Mouse (Mus musculus): Measurements from ENCODE around the gene Gpsm3. TPM values are rescaled to one million over a fixed set of nuclear protein-coding genes. Genes with fewer than 3 reads are reported as not detected.

The Gpsm3 gene
- polyA plus RNA-seq, 1 experiment from 2014 or later: 3.2 TPM

DNA sequence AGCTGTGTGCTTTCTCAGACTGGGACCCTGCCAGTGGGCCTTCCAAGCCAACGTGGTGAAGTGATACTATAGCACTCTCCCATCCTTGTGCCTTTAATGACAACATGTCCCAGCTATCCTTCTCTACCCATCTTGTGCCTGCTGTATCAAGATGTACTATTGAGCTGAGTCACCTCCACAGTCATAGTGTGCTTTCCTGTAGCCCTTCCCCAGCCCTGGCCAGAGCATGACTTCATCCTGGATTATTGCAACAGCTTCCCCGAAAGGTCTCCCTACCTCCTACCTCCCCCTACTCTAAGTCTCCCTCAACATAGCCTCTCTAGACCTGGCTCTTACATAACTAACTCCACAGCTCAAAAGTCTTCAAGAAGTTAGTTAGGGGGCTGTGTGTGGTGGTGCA is 46.1 kb downstream of the Gpsm3 start:
- no peak overlapping the region for H3K9ac ChIP-seq (ENCODE audit: low read depth, low read length)
- H3K9me3 ChIP-seq (ENCODE audit: control insufficient read depth, low read length): no peaks in the 10 kb centered on the region
- no peak overlapping the region for H3K27ac ChIP-seq (ENCODE audit: low read depth, low read length)
- H3K4me2 ChIP-seq (replicated peaks; ENCODE audit: low read depth, low read length): no peak overlapping the region
- no peak overlapping the region for H3K4me3 ChIP-seq (ENCODE audit: low read depth, low read length)
- ATAC-seq (ENCODE audit: low FRiP score) (no peak), DNase-seq (ENCODE audit: low spot score) (no peak)
- peaks cover 19% of the 10 kb centered on the region for H3K27me3 ChIP-seq (ENCODE audit: control insufficient read depth, insufficient read depth, low read length)
- WGBS: 79% methylated on average over 2 of the region's 2 CpGs
- H3K36me3 ChIP-seq (ENCODE audit: control insufficient read depth, insufficient read depth, low read length): no peaks in the 10 kb centered on the region
- peaks cover 8% of the 10 kb centered on the region; the same call in 1 of the 2 replicates for H3K4me1 ChIP-seq (replicated peaks; ENCODE audit: control insufficient read depth, insufficient read depth, low read length)

- 65% methylated on average over 3 of the region's 3 CpGs for WGBS
- H3K27ac ChIP-seq (ENCODE audit: low read depth, low read length): no peak overlapping the region
Measured at GRCm38 (mm10) chr17:34637459-34637858, 47.9 kb downstream of the Gpsm3 start.

GRCm38 (mm10) chr17:34639461-34640255 is 50.1 kb downstream of the Gpsm3 start:
- Histone ChIP-seq H3K27me3 (ENCODE audit: control insufficient read depth, insufficient read depth, low read length) (no peaks in the 10 kb centered on the region), H3K36me3 (ENCODE audit: control insufficient read depth, insufficient read depth, low read length) (no peaks in the 10 kb centered on the region), H3K9me3 (ENCODE audit: control insufficient read depth, low read length) (no peaks in the 10 kb centered on the region), H3K4me2 (replicated peaks; ENCODE audit: low read depth, low read length) (no peak overlapping the region), H3K27ac (ENCODE audit: low read depth, low read length) (no peak overlapping the region), H3K9ac (ENCODE audit: low read depth, low read length) (no peak overlapping the region), H3K4me3 (ENCODE audit: low read depth, low read length) (no peak overlapping the region), H3K4me1 (replicated peaks; ENCODE audit: control insufficient read depth, insufficient read depth, low read length) (no peaks in the 10 kb centered on the region)
- 82% methylated on average over 7 of the region's 7 CpGs for WGBS
- DNase-seq (ENCODE audit: low spot score) (no peak), ATAC-seq (ENCODE audit: low FRiP score) (no peak)

More at GRCm38 (mm10) chr17:34637459-34637858, 47.9 kb downstream of the Gpsm3 start:
- Histone ChIP-seq H3K4me3 (ENCODE audit: low read depth, low read length) (no peak overlapping the region), H3K27me3 (ENCODE audit: control insufficient read depth, insufficient read depth, low read length) (peaks cover 2% of the 10 kb centered on the region), H3K9me3 (ENCODE audit: control insufficient read depth, low read length) (no peaks in the 10 kb centered on the region), H3K4me1 (replicated peaks; ENCODE audit: control insufficient read depth, insufficient read depth, low read length) (no peaks in the 10 kb centered on the region), H3K9ac (ENCODE audit: low read depth, low read length) (no peak overlapping the region), H3K36me3 (ENCODE audit: control insufficient read depth, insufficient read depth, low read length) (no peaks in the 10 kb centered on the region), H3K4me2 (replicated peaks; ENCODE audit: low read depth, low read length) (no peak overlapping the region)
- no peak for DNase-seq (ENCODE audit: low spot score)
- ATAC-seq (ENCODE audit: low FRiP score): no peak

- WGBS: 14% methylated on average over 11 of the region's 11 CpGs
- Histone ChIP-seq H3K27ac (ENCODE audit: low read depth, low read length) (peak overlapping the region; percentile 70), H3K27me3 (ENCODE audit: control insufficient read depth, insufficient read depth, low read length) (no peaks in the 10 kb centered on the region), H3K4me1 (replicated peaks; ENCODE audit: control insufficient read depth, insufficient read depth, low read length) (no peaks in the 10 kb centered on the region; the same call in 1 of the 2 replicates), H3K36me3 (ENCODE audit: control insufficient read depth, insufficient read depth, low read length) (no peaks in the 10 kb centered on the region), H3K4me3 (ENCODE audit: low read depth, low read length) (no peak overlapping the region), H3K9me3 (ENCODE audit: control insufficient read depth, low read length) (no peaks in the 10 kb centered on the region), H3K9ac (ENCODE audit: low read depth, low read length) (peak overlapping the region; percentile 28; the same call in 1 of the 2 replicates), H3K4me2 (replicated peaks; ENCODE audit: low read depth, low read length) (no peak overlapping the region)
- DNase-seq (ENCODE audit: low spot score): peak; percentile 58
- peak; percentile 49; the same call in 1 of the 2 replicates for ATAC-seq (ENCODE audit: low FRiP score)
Measured at GRCm38 (mm10) chr17:34640778-34641601, 51.4 kb downstream of the Gpsm3 start.

Other genes starting within 250 kb of the Gpsm3 start
- gene Btnl2, start 235.0 kb upstream of the Gpsm3 start, polyA plus RNA-seq (2014; fragmentation: Nextera tagmentation; extraction: Ambion mirVana): 0.13 TPM in 1 of 2 replicates, not detected in the other
- 0.08 TPM in 1 of 2 replicates, not detected in the other for gene Btnl1, start 212.7 kb upstream of the Gpsm3 start, polyA plus RNA-seq (2014; fragmentation: Nextera tagmentation; extraction: Ambion mirVana)
- gene BC051142, start 191.0 kb upstream of the Gpsm3 start, polyA plus RNA-seq (2014; fragmentation: Nextera tagmentation; extraction: Ambion mirVana): 2.7 and 4.1 TPM in 2 replicates
- gene Btnl4, start 112.5 kb upstream of the Gpsm3 start, polyA plus RNA-seq (2014; fragmentation: Nextera tagmentation; extraction: Ambion mirVana): not detected in 2 replicates
- gene Btnl6, start 72.5 kb upstream of the Gpsm3 start, polyA plus RNA-seq (2014; fragmentation: Nextera tagmentation; extraction: Ambion mirVana): not detected in 2 replicates
- gene Notch4, start 25.5 kb upstream of the Gpsm3 start, polyA plus RNA-seq (2014; fragmentation: Nextera tagmentation; extraction: Ambion mirVana): 9.6 and 11.6 TPM in 2 replicates
- gene Pbx2, start 1.5 kb downstream of the Gpsm3 start, polyA plus RNA-seq (2014; fragmentation: Nextera tagmentation; extraction: Ambion mirVana): 16.6 and 17.3 TPM in 2 replicates
- gene Ager, start 8.1 kb downstream of the Gpsm3 start, polyA plus RNA-seq (2014; fragmentation: Nextera tagmentation; extraction: Ambion mirVana): 1.7 and 2.2 TPM in 2 replicates
- gene Rnf5, start 13.9 kb downstream of the Gpsm3 start, polyA plus RNA-seq (2014; fragmentation: Nextera tagmentation; extraction: Ambion mirVana): 175 and 182 TPM in 2 replicates
- 73.8 and 81.2 TPM in 2 replicates for gene Agpat1, start 14.5 kb downstream of the Gpsm3 start, polyA plus RNA-seq (2014; fragmentation: Nextera tagmentation; extraction: Ambion mirVana)
- gene Egfl8, start 26.2 kb downstream of the Gpsm3 start, polyA plus RNA-seq (2014; fragmentation: Nextera tagmentation; extraction: Ambion mirVana): 4.4 and 4.7 TPM in 2 replicates
- gene Ppt2, start 38.7 kb downstream of the Gpsm3 start, polyA plus RNA-seq (2014; fragmentation: Nextera tagmentation; extraction: Ambion mirVana): 23.6 and 26.0 TPM in 2 replicates
- 1.0 and 2.0 TPM in 2 replicates for gene Prrt1, start 39.7 kb downstream of the Gpsm3 start, polyA plus RNA-seq (2014; fragmentation: Nextera tagmentation; extraction: Ambion mirVana)
- gene Fkbpl, start 55.0 kb downstream of the Gpsm3 start, polyA plus RNA-seq (2014; fragmentation: Nextera tagmentation; extraction: Ambion mirVana): 16.4 and 17.2 TPM in 2 replicates
- gene Atf6b, start 57.3 kb downstream of the Gpsm3 start, polyA plus RNA-seq (2014; fragmentation: Nextera tagmentation; extraction: Ambion mirVana): 61.9 and 67.5 TPM in 2 replicates
- gene Tnxb, start 80.7 kb downstream of the Gpsm3 start, polyA plus RNA-seq (2014; fragmentation: Nextera tagmentation; extraction: Ambion mirVana): 0.01 and 0.09 TPM in 2 replicates
- gene C4b, start 154.1 kb downstream of the Gpsm3 start, polyA plus RNA-seq (2014; fragmentation: Nextera tagmentation; extraction: Ambion mirVana): not detected in 2 replicates
- not detected in 2 replicates for gene Cyp21a1, start 214.8 kb downstream of the Gpsm3 start, polyA plus RNA-seq (2014; fragmentation: Nextera tagmentation; extraction: Ambion mirVana)
- 21.7 and 22.7 TPM in 2 replicates for gene Stk19, start 247.1 kb downstream of the Gpsm3 start, polyA plus RNA-seq (2014; fragmentation: Nextera tagmentation; extraction: Ambion mirVana)
- 58.6 and 64.9 TPM in 2 replicates for gene Dxo, start 247.2 kb downstream of the Gpsm3 start, polyA plus RNA-seq (2014; fragmentation: Nextera tagmentation; extraction: Ambion mirVana)